In genomic region chr11:69591899-69592637, GRCm38 (mm10) we compare ENCODE assay signal across 9 mouse cellular contexts. TPM values are rescaled to one million over a fixed set of nuclear protein-coding genes. Genes with fewer than 3 reads are reported as not detected.
DNase-seq lines count a peak whose midpoint lies in the region; ATAC-seq lines count a peak whose summit lies in the region.
"Had no signal": no experiment of that assay in that cellular context is flagged by ENCODE, and none has a peak within 500 bp of the region (broad histone marks: within the 10 kb centered on the region; RNA-seq: fewer than 3 reads in every experiment).

No protein-coding gene starts in this region.

- no peaks in the 10 kb centered on the region for H3K9me3 ChIP-seq in limb, embryonic 12.5 days
- no peaks in the 10 kb centered on the region for H3K9me3 ChIP-seq in limb, embryonic 10.5 days (replicated peaks)
- no peaks in the 10 kb centered on the region for H3K9me3 ChIP-seq in kidney, embryonic 15.5 days (replicated peaks)
- H3K9me3 ChIP-seq: megakaryocyte, embryonic 14.5 days had no signal

- H3K27ac ChIP-seq in limb, embryonic 12.5 days: 0 out of 2 replicates have a peak overlapping the region, but pooled peaks have one; percentile 7
- no peak overlapping the region for H3K27ac ChIP-seq in limb, embryonic 10.5 days
- no peak overlapping the region for H3K27ac ChIP-seq in kidney, embryonic 15.5 days

- H3K4me3 ChIP-seq in limb, embryonic 12.5 days (replicated peaks): no peak overlapping the region
- no peak overlapping the region for H3K4me3 ChIP-seq in limb, embryonic 10.5 days
- H3K4me3 ChIP-seq in kidney, embryonic 15.5 days (replicated peaks): no peak overlapping the region
- H3K4me3 ChIP-seq: megakaryocyte, embryonic 14.5 days had no signal

- no peak for ATAC-seq in limb, embryonic 12.5 days (ENCODE audit: insufficient number of reproducible peaks, insufficient read depth, low FRiP score, low TSS enrichment, low read depth)
- ATAC-seq in kidney, embryonic 15.5 days (replicated peaks; ENCODE audit: low FRiP score): no peak

- no peak overlapping the region for H3K4me2 ChIP-seq in limb, embryonic 12.5 days
- H3K4me2 ChIP-seq in kidney, embryonic 15.5 days: no peak overlapping the region

- peaks cover 77% of the 10 kb centered on the region for H3K36me3 ChIP-seq in limb, embryonic 12.5 days
- peaks cover 87% of the 10 kb centered on the region for H3K36me3 ChIP-seq in limb, embryonic 10.5 days
- peaks cover 70% of the 10 kb centered on the region for H3K36me3 ChIP-seq in kidney, embryonic 15.5 days

- WGBS in limb, embryonic 12.5 days: 80% methylated on average over 7 of the region's 7 CpGs
- 86% methylated on average over 7 of the region's 7 CpGs for WGBS in limb, embryonic 10.5 days
- WGBS in kidney, embryonic 15.5 days: 84% methylated on average over 7 of the region's 7 CpGs

- H3K27me3 ChIP-seq in limb, embryonic 12.5 days: no peaks in the 10 kb centered on the region
- no peaks in the 10 kb centered on the region for H3K27me3 ChIP-seq in limb, embryonic 10.5 days (ENCODE audit: low read depth, poor library complexity, severe bottlenecking)
- no peaks in the 10 kb centered on the region for H3K27me3 ChIP-seq in kidney, embryonic 15.5 days
- H3K27me3 ChIP-seq: megakaryocyte, embryonic 14.5 days had no signal

- no peaks in the 10 kb centered on the region for H3K4me1 ChIP-seq in limb, embryonic 12.5 days (replicated peaks)
- H3K4me1 ChIP-seq in limb, embryonic 10.5 days: no peaks in the 10 kb centered on the region
- H3K4me1 ChIP-seq in kidney, embryonic 15.5 days: no peaks in the 10 kb centered on the region

- H3K9ac ChIP-seq in limb, embryonic 12.5 days (replicated peaks): no peak overlapping the region
- H3K9ac ChIP-seq in kidney, embryonic 15.5 days: no peak overlapping the region

- no peak for DNase-seq in limb, embryonic 10.5 days (ENCODE audit: low spot score)
- DNase-seq in frontal cortex, adult 2 months (ENCODE audit: extremely low spot score in 1 of 2, low spot score in 1 of 2): peak; percentile 55 to 78
- DNase-seq in left cerebral cortex, adult 9 months (ENCODE audit: low spot score in 2 of 2): peak; percentile 66 to 76
- peak; percentile 91 to 92 for DNase-seq in right cerebral cortex, postnatal 10 days (ENCODE audit: low spot score in 2 of 2)
- DNase-seq in embryo, embryonic 11 days: no peak
- no peak for DNase-seq in thymus, postnatal 14 days

RNA-seq across cellular contexts. Expression of gene Trp53, which starts 11.9 kb away (rescaled TPM):
- polyA plus RNA-seq in limb, embryonic 12.5 days (2016; fragmentation: Nextera tagmentation; extraction: Ambion mirVana): 175 and 180 TPM in 2 replicates
- 243 and 267 TPM in 2 replicates for polyA plus RNA-seq in limb, embryonic 10.5 days (2016; fragmentation: Nextera tagmentation; extraction: Ambion mirVana)
- 36.7 and 38.4 TPM in 2 replicates for polyA plus RNA-seq in frontal cortex, adult 2 months (2012; rRNA removed)
- 175 and 195 TPM in 2 replicates for polyA plus RNA-seq in kidney, embryonic 15.5 days (2015; fragmentation: Nextera tagmentation; extraction: Ambion mirVana)

RNA-seq across cellular contexts. Expression of gene Wrap53, which starts 12.0 kb away (rescaled TPM):
- 35.8 and 39.0 TPM in 2 replicates for polyA plus RNA-seq in limb, embryonic 12.5 days (2016; fragmentation: Nextera tagmentation; extraction: Ambion mirVana)
- polyA plus RNA-seq in limb, embryonic 10.5 days (2016; fragmentation: Nextera tagmentation; extraction: Ambion mirVana): 52.3 and 52.8 TPM in 2 replicates
- polyA plus RNA-seq in frontal cortex, adult 2 months (2012; rRNA removed): 12.2 and 12.9 TPM in 2 replicates
- polyA plus RNA-seq in kidney, embryonic 15.5 days (2015; fragmentation: Nextera tagmentation; extraction: Ambion mirVana): 26.6 and 27.9 TPM in 2 replicates

RNA-seq across cellular contexts. Expression of gene Atp1b2, which starts 13.7 kb away (rescaled TPM):
- polyA plus RNA-seq in limb, embryonic 12.5 days (2016; fragmentation: Nextera tagmentation; extraction: Ambion mirVana): 3.0 and 4.8 TPM in 2 replicates
- polyA plus RNA-seq in limb, embryonic 10.5 days (2016; fragmentation: Nextera tagmentation; extraction: Ambion mirVana): 1.5 TPM in 2 replicates
- polyA plus RNA-seq in frontal cortex, adult 2 months (2012; rRNA removed): 324 and 357 TPM in 2 replicates
- 11.2 and 13.5 TPM in 2 replicates for polyA plus RNA-seq in kidney, embryonic 15.5 days (2015; fragmentation: Nextera tagmentation; extraction: Ambion mirVana)

RNA-seq across cellular contexts. Expression of gene Shbg, which starts 25.6 kb away (rescaled TPM):
- not detected in 2 replicates for polyA plus RNA-seq in limb, embryonic 12.5 days (2016; fragmentation: Nextera tagmentation; extraction: Ambion mirVana)
- not detected in 2 replicates for polyA plus RNA-seq in limb, embryonic 10.5 days (2016; fragmentation: Nextera tagmentation; extraction: Ambion mirVana)
- polyA plus RNA-seq in frontal cortex, adult 2 months (2012; rRNA removed): 0.11 and 0.16 TPM in 2 replicates
- 0.30 and 0.49 TPM in 2 replicates for polyA plus RNA-seq in kidney, embryonic 15.5 days (2015; fragmentation: Nextera tagmentation; extraction: Ambion mirVana)

RNA-seq across cellular contexts. Expression of gene Sat2, which starts 29.8 kb away (rescaled TPM):
- 24.3 and 25.8 TPM in 2 replicates for polyA plus RNA-seq in limb, embryonic 12.5 days (2016; fragmentation: Nextera tagmentation; extraction: Ambion mirVana)
- polyA plus RNA-seq in limb, embryonic 10.5 days (2016; fragmentation: Nextera tagmentation; extraction: Ambion mirVana): 9.1 and 13.7 TPM in 2 replicates
- polyA plus RNA-seq in frontal cortex, adult 2 months (2012; rRNA removed): 20.3 and 26.3 TPM in 2 replicates
- polyA plus RNA-seq in kidney, embryonic 15.5 days (2015; fragmentation: Nextera tagmentation; extraction: Ambion mirVana): 17.8 and 23.1 TPM in 2 replicates

Comparison
In these comparisons a context has a peak if more than half of its experiments do, and no peak if none do; other contexts are left out.
1. DNase-seq: peak in frontal cortex, adult 2 months (2 of 2), left cerebral cortex, adult 9 months (2 of 2) and right cerebral cortex, postnatal 10 days (2 of 2); none in limb, embryonic 10.5 days (single experiment), embryo, embryonic 11 days (single experiment) and thymus, postnatal 14 days (single experiment).
2. RNA of gene Atp1b2, which starts 13.7 kb away (polyA plus RNA-seq): 324 to 357 TPM in frontal cortex, adult 2 months; 11.2 to 13.5 TPM in kidney, embryonic 15.5 days, 3.0 to 4.8 TPM in limb, embryonic 12.5 days and 1.5 TPM in limb, embryonic 10.5 days; every median in the first group is over 10 times any median in the second.